Mouse (Mus musculus) urinary bladder, postnatal 10 days (tissue): ENCODE data around the gene Usp2.

Experiments
- DNase-seq: peaks from one replicate; pipeline ENCODE4 v3.0.0; 2022; ENCODE audit warnings: low spot score

Usp2 gene

GRCm38 (mm10) chr9:44075996-44076763 lies 9.4 kb downstream of the Usp2 start:
- no peak for DNase-seq

- no peak for DNase-seq
Measured at GRCm38 (mm10) chr9:44076764-44077120, 9.9 kb downstream of the Usp2 start.

GRCm38 (mm10) chr9:44077266-44077910 lies 10.6 kb downstream of the Usp2 start:
- no peak for DNase-seq

- DNase-seq = no peak
Measured at GRCm38 (mm10) chr9:44078136-44078797, 11.4 kb downstream of the Usp2 start.

- DNase-seq = no peak
Measured at GRCm38 (mm10) chr9:44078955-44079756, 12.3 kb downstream of the Usp2 start.

GRCm38 (mm10) chr9:44079997-44080780 lies 13.4 kb downstream of the Usp2 start:
- no peak for DNase-seq

GRCm38 (mm10) chr9:44080953-44081352 lies 14.1 kb downstream of the Usp2 start:
- no peak for DNase-seq

- DNase-seq = no peak
Measured at GRCm38 (mm10) chr9:44081581-44081980, 14.8 kb downstream of the Usp2 start.

GRCm38 (mm10) chr9:44082266-44082665 lies 15.4 kb downstream of the Usp2 start:
- DNase-seq = no peak

- DNase-seq = no peak
Measured at GRCm38 (mm10) chr9:44083392-44084121, 16.7 kb downstream of the Usp2 start.

GRCm38 (mm10) chr9:44084236-44084635 lies 17.4 kb downstream of the Usp2 start:
- no peak for DNase-seq

GRCm38 (mm10) chr9:44084659-44085229 lies 17.9 kb downstream of the Usp2 start:
- peak; percentile 78 for DNase-seq

- no peak for DNase-seq
Measured at GRCm38 (mm10) chr9:44085276-44085675, 18.5 kb downstream of the Usp2 start.

- no peak for DNase-seq
Measured at GRCm38 (mm10) chr9:44085741-44086665, 19.2 kb downstream of the Usp2 start.

GRCm38 (mm10) chr9:44086960-44087359 lies 20.1 kb downstream of the Usp2 start:
- DNase-seq = no peak

GRCm38 (mm10) chr9:44087761-44088455 lies 21.1 kb downstream of the Usp2 start:
- DNase-seq = no peak

- DNase-seq = no peak
Measured at GRCm38 (mm10) chr9:44088877-44089608, 22.2 kb downstream of the Usp2 start.
